Mouse (Mus musculus) ES-Bruce4 (cell line): ENCODE measurements around the gene Epha3.

Experiments
- CTCF ChIP-seq: IDR thresholded peaks from one replicate; pipeline ENCODE4 v1.8.1; 2011; ENCODE audit warnings: low read depth, low read length
- POLR2A ChIP-seq: IDR thresholded peaks from one replicate; pipeline ENCODE4 v1.8.1; 2011; ENCODE audit warnings: low read length; ENCODE audit not compliant: insufficient read depth

- no peak for TF ChIP-seq POLR2A
- TF ChIP-seq CTCF, result no peak
Observed at GRCm38 (mm10) chr16:63684211-63684610, 179.8 kb downstream of the Epha3 start.
